Comparison of ENCODE assay signal across 10 mouse cellular contexts in genomic region chrX:75796583-75796982, GRCm38 (mm10).
DNase-seq lines count a peak whose midpoint lies in the region; ATAC-seq lines count a peak whose summit lies in the region.
"Had no signal": no experiment of that assay in that cellular context is flagged by ENCODE, and none has a peak within 500 bp of the region (broad histone marks: within the 10 kb centered on the region; RNA-seq: fewer than 3 reads in every experiment).

No protein-coding gene starts in this region.

- ATAC-seq in midbrain, embryonic 15.5 days (replicated peaks) = 0 out of 2 replicates have a peak, but pooled peaks have one; percentile 30
- no peak for ATAC-seq in midbrain, embryonic 13.5 days
- ATAC-seq in megakaryocyte, adult 5-6 weeks (ENCODE audit: poor library complexity, severe bottlenecking) = no peak
- ATAC-seq: Patski had no signal

- WGBS in midbrain, embryonic 15.5 days = 37% methylated on average over 4 of the region's 4 CpGs
- WGBS in midbrain, embryonic 13.5 days = 28% methylated on average over 4 of the region's 4 CpGs
- 24% methylated on average over 4 of the region's 4 CpGs for WGBS in large intestine, adult 2 months

- no peaks in the 10 kb centered on the region for H3K9me3 ChIP-seq in midbrain, embryonic 15.5 days
- H3K9me3 ChIP-seq in midbrain, embryonic 13.5 days = no peaks in the 10 kb centered on the region; the same call in 1 of the 2 replicates
- H3K9me3 ChIP-seq: lung, embryonic 15.5 days had no signal

- no peak overlapping the region for H3K4me3 ChIP-seq in midbrain, embryonic 15.5 days
- no peak overlapping the region for H3K4me3 ChIP-seq in midbrain, embryonic 13.5 days (replicated peaks)
- H3K4me3 ChIP-seq: lung, embryonic 15.5 days had no signal

- intact Hi-C loops in gastrocnemius, postnatal 36 days (cut with DNase I) = loop anchor here (2.0 kb wide), 1 partner anchor 404 kb away; no protein-coding TSS in a partner anchor

- no peak overlapping the region for H3K27ac ChIP-seq in midbrain, embryonic 15.5 days
- H3K27ac ChIP-seq in midbrain, embryonic 13.5 days = no peak overlapping the region
- H3K27ac ChIP-seq: lung, embryonic 15.5 days had no signal

- no peak overlapping the region for H3K4me2 ChIP-seq in midbrain, embryonic 15.5 days
- no peak overlapping the region for H3K4me2 ChIP-seq in midbrain, embryonic 13.5 days (replicated peaks)
- H3K4me2 ChIP-seq: lung, embryonic 15.5 days had no signal

- H3K36me3 ChIP-seq in midbrain, embryonic 15.5 days (replicated peaks) = no peaks in the 10 kb centered on the region
- H3K36me3 ChIP-seq in midbrain, embryonic 13.5 days = peaks cover 5% of the 10 kb centered on the region; the same call in 1 of the 2 replicates

- H3K27me3 ChIP-seq in midbrain, embryonic 15.5 days (replicated peaks) = no peaks in the 10 kb centered on the region
- H3K27me3 ChIP-seq in midbrain, embryonic 13.5 days = no peaks in the 10 kb centered on the region
- H3K27me3 ChIP-seq: lung, embryonic 15.5 days had no signal

- no peaks in the 10 kb centered on the region for H3K4me1 ChIP-seq in midbrain, embryonic 15.5 days
- no peaks in the 10 kb centered on the region for H3K4me1 ChIP-seq in midbrain, embryonic 13.5 days (replicated peaks)
- H3K4me1 ChIP-seq: lung, embryonic 15.5 days had no signal

- peak; percentile 23 for DNase-seq in gastrocnemius, adult 18-20 months (ENCODE audit: low spot score)
- no peak for DNase-seq in gastrocnemius, postnatal 36 days
- peak; percentile 15 for DNase-seq in c-Kit-positive CD71-positive TER-119-negative erythroid progenitor cells, embryonic 14.5 days (ENCODE audit: low read depth)
- DNase-seq in large intestine, adult 2 months (ENCODE audit: low read depth, low spot score) = peak; percentile 10
- peak; percentile 30 for DNase-seq in right cerebral cortex, postnatal 4 days

- H3K9ac ChIP-seq in midbrain, embryonic 15.5 days = no peak overlapping the region
- H3K9ac ChIP-seq in midbrain, embryonic 13.5 days (replicated peaks) = no peak overlapping the region
- H3K9ac ChIP-seq: lung, embryonic 15.5 days had no signal

Comparison
In these comparisons a context has a peak if more than half of its experiments do, and no peak if none do; other contexts are left out.
1. DNase-seq: peak in gastrocnemius, adult 18-20 months (single experiment), c-Kit-positive CD71-positive TER-119-negative erythroid progenitor cells, embryonic 14.5 days (single experiment), large intestine, adult 2 months (single experiment) and right cerebral cortex, postnatal 4 days (single experiment); none in gastrocnemius, postnatal 36 days (0 of 2).